Mouse (Mus musculus): ENCODE data around the gene Klhl9.
"Not testable (repeated sequence)": the region's sequence is repeated elsewhere in the genome, so short reads cannot be mapped to it uniquely, and the experiment has no call there.

The Klhl9 gene

DNA sequence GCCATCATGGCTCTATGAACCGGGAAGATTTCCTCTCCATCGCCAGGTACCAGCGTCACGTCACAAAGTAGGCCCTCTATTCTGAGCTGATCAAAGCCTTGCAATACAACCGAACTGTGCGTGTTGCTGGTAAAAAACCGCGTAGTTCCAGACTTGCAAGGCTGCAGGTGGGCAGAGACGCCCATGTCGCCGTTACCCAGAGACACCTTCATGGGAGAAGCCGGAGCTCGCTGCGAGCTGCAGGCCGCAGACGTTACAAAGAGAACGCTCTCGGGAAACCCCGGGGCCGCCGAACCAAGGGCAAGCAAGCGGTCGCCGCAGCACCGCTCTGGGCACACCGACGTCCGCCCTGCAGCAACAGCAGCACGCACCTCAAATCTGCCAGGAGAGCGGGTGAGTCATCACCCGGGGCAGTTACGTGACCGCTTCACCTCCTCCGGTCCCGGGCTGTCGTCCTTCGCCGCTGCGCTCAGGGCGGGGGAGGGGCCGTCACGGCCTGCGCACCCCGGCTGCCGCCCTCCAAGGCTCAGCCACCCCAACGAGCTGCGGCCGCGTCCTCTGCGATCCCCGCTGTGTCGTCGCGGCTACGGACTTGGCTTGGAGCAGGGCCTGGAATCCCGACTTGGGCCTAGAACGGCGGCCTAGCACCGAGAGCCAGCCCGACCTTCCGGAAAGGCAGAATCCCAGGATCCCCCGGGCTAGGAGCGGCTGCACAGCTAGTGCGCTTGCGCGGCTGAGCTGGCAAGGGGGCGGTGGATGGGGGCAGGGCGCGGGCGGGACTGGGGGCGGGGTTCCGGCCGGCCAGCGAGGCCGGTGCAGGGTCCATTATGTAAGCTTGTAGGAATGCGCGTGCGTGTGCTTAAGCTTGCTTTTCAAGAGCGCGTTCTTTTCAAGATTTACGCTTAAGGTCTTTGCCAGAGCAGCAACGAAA, at the start of gene Klhl9, which contains the start of gene Gm26566:
Gene Klhl9 (minus strand): TSS at position 675 of the 931 bp plus-strand sequence.
Gene Gm26566 (plus strand): TSS at position 15 of the 931 bp plus-strand sequence.
- peak; percentile 96 for DNase-seq

DNA sequence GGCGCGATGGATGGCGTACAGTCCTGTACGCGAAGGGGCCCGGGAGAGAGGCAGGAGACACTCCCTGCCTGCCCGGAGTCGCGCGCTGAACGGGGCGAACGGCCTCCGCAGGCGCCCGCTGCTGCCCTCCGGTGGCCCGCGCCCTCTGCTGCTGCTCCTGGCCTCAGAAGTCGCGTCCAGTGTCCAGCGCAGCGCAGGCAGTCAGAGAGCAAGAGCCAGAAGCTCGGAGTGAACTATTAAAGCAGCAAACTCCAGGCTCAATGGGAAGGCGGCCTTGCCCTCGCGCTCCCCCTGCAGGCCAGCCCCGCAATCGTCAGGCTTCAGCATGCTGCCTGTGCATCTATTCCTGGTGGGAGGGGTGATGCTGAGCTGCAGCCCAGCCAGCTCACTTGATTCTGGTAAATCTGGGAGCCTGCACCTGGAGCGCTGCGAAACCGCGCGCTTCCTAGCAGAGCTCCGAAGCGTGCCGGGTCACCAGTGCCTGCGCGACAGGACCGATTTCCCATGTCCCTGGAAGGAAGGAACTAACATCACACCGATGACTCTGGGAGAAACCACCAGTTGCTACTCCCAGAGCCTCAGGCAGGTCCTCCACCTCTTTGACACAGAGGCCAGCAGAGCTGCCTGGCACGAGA, 41.2 kb upstream of the Klhl9 start:
- DNase-seq = peak; percentile 69

DNA sequence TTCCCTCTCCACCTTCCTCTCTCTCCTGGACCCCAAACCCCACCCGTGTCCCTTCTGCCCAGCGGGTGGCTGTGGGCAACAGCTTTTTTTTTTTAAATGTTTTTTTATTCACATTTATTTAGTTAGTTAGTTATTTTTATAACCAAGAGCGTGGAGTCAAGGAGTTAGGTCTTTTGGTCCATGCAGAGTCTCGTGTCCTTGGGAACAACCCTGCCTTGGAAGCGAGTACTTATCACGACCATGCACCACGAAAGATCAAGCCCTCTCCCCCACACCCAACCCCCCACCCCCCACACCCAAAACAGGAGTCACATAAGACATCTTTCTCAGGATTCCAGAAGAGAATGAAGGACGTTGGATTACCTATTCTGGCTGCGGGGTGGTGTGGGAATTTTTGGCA, 40.1 kb upstream of the Klhl9 start:
- not testable (repeated sequence) for DNase-seq

DNA sequence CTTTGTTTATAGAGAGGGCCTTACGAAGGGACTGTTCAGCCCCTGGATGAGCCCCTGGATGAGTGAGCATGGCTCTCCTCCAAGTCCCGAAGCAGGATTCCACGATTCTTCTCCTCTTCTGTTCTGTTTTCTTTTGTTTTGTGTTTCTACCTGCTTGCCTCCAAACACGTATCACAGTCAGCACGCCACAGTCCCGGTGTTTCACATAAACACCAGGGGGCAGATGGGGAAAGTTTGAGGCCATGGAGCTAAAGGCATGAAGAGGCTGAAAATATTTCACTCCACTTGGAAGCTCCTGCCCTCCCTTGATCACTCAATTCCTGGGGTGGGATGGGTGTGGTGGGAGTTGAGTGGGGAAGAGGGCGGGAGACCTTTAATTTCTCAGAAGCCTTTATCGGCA, 39.5 kb upstream of the Klhl9 start:
- not testable (repeated sequence) for DNase-seq

DNA sequence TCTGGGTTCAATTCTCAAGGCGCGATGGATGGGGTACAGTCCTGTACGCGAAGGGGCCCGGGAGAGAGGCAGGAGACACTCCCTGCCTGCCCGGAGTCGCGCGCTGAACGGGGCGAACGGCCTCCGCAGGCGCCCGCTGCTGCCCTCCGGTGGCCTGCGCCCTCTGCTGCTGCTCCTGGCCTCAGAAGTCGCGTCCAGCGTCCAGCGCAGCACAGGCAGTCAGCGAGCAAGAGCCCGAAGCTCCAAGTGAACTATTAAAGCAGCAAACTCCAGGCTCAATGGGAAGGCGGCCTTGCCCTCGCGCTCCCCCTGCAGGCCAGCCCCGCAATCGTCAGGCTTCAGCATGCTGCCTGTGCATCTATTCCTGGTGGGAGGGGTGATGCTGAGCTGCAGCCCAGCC, 38.2 kb upstream of the Klhl9 start:
- peak; percentile 80 for DNase-seq

DNA sequence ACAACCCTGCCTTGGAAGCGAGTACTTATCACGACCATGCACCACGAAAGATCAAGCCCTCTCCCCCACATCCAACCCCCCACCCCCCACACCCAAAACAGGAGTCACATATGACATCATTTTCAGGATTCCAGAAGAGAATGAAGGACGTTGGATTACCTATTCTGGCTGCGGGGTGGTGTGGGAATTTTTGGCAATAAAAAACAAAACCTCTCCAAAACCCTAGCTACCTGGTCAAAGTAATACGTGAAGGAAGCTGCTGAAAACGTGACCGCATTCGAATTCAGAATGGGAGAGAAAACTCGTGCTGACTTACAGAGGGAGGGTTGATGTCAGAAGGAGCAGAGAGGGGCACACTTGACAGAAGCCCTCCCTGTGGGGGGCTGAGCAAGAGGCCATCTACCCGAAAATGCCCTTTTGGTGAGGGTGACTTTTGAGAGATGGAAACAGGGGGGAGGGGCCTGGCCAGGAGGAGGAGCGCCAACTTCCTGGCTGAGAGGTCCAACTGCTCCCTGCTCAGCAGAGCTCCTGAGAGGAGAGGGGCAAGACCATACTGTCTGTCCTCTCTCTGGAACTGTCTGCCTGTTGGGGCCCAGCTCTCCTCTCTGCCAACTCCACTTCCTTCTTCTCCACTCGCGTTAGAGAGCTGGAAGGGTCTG, 37.5 kb upstream of the Klhl9 start, which contains the start of gene Gm13283:
Gene Gm13283 (plus strand): TSS at position 510 of the 659 bp plus-strand sequence.
- DNase-seq = not testable (repeated sequence)

DNA sequence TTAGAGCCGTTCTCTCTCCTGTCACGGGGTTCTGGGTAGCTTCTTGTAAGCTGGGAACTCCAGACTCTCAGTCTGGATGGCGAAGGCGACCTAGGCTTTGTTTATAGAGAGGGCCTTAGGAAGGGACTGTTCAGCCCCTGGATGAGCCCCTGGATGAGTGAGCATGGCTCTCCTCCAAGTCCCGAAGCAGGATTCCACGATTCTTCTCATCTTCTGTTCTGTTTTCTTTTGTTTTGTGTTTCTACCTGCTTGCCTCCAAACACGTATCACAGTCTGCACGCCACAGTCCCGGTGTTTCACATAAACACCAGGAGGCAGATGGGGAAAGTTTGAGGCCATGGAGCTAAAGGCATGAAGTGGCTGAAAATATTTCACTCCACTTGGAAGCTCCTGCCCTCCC, 36.5 kb upstream of the Klhl9 start:
- not testable (repeated sequence) for DNase-seq

DNA sequence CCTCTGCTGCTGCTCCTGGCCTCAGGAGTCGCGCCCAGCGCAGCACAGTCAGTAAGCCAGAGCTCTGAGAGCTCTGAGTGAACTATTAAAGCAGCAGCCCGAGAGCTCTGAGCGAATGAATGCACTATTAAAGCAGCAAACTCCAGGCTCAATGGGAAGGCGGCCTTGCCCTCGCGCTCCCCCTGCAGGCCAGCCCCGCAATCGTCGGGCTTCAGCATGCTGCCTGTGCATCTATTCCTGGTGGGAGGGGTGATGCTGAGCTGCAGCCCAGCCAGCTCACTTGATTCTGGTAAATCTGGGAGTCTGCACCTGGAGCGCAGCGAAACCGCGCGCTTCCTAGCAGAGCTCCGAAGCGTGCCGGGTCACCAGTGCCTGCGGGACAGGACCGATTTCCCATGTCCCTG, 35.4 kb upstream of the Klhl9 start:
- DNase-seq = peak; percentile 78

DNA sequence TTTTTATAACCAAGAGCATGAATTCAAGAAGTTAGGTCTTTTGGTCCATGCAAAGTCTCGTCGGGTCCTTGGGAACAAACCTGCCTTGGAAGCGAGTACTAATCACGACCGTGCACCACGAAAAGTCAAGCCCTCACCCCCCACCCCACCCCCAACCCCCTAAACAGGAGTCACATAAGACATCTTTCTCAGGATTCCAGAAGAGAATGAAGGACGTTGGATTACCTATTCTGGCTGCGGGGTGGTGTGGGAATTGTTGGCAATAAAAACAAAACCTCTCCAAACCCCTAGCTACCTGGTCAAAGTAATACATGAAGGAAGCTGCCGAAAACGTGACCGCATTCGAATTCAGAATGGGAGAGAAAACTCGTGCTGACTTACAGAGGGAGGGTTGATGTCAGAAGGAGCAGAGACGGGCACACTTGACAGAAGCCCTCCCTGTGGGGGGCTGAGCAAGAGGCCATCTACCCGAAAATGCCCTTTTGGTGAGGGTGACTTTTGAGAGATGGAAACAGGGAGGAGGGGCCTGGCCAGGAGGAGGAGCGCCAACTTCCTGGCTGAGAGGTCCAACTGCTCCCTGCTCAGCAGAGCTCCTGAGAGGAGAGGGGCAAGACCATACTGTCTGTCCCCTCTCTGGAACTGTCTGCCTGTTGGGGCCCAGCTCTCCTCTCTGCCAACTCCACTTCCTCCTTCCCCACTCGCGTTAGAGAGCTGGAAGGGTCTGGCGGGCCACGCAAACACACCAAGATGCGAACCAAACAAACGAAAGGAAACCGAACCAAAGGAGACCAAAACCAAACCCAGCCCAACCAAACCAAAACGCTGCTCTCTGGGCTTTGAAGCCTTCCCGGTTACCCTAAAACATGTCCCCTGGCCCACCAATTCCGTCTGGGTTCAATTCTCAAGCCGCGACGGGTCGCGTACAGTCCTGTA, 34.6 kb upstream of the Klhl9 start:
- DNase-seq = not testable (repeated sequence)

DNA sequence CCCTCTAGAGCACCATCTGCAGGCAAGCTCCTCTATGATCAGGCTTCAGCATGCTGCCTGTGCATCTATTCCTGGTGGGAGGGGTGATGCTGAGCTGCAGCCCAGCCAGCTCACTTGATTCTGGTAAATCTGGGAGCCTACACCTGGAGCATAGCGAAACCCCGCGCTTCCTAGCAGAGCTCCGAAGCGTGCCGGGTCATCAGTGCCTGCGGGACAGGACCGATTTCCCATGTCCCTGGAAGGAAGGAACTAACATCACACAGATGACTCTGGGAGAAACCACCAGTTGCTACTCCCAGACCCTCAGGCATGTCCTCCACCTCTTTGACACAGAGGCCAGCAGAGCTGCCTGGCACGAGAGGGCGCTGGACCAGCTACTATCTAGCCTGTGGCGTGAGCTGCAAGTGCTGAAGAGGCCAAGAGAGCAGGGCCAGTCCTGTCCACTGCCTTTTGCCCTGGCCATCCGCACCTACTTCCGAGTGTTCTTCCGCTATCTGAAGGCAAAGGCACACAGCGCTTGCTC, 32.6 kb upstream of the Klhl9 start, which contains the start of gene Gm13271:
Gene Gm13271 (plus strand): TSS at position 51 of the 523 bp plus-strand sequence.
- DNase-seq = not testable (repeated sequence)

DNA sequence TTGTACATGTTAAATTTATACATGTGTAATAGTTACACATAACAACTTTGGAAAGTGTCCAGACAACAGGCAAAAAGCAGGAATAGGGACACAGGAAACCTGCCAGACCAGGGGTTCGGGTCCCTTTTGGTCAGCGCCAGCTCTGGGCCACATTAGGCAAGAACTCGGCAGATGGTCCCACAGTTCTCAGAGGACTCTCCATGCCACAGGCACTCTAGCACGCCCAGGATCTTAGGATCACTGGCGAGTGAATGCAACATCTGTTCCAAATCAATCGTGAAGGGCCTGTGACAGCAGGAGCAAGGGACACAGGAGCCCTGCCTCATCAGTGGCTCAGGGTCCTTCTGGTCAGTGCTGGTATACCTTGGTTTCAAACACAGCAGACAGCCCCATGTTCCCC, 27.7 kb upstream of the Klhl9 start:
- DNase-seq = no peak

DNA sequence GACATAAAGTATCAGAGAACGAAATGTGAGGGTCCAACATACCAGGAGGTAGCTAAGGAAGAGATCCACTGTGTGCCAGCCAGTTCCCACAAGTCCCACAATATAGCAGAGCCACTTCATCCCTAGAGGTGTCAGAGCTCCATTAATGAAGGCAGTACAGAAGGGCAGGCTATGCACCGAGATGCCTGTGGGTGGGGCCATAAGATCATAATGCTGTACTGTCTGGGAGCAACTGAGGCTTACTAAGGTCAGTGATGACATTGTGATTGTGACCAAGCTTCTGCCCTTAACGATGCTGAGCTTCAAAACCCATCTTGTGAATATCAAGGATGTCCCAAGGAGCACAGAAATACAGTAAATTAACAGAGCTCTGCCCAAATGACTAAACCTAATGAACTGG, 21.9 kb upstream of the Klhl9 start:
- no peak for DNase-seq

DNA sequence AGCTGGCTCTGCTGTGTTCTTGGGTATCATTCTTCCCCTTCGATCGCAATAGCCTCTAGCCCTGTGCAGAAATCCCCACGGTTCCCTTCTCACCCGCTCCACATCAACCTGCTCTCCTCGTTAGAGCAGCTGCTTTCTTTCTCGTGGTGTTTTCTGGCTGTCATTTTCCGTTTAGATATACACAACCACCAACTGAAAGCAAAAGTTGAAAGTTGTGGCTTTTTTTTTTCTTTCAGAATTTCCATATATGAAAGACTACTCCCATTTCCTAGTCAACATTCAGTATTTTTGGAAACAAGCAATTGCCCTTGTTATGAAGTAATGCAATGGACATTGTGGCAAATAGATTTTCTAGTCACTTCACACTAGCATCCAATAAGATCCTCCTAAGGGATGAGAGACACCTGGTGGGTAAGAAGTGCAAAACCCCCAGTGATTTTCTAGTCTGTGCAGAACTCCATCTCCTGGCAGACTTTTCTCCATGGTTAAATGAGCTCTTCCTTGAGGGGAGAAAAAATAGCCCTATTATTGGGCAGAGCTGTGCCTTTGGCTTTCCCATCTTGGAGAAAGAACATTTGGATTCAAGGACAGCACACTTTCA, 20.6 kb upstream of the Klhl9 start:
- DNase-seq = no peak

DNA sequence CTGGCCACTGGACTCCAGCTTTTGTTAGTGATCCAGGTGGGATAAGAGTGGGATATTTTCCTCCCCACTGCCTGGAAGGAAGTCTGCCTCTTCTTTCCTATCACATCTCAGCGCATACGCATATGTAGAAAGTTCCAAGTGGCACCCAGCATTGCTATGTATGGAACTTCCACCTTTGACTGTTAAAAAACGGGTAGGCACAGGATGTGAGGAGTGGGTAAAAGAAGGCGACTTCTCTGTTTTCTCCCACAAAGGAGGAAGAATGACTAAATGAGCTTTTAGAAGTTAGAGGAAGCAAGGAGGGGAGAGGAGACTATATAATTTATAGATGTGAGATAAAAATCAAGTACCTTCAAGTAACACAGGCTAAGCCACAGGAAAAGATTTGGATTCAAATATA, 19.2 kb upstream of the Klhl9 start:
- no peak for DNase-seq

DNA sequence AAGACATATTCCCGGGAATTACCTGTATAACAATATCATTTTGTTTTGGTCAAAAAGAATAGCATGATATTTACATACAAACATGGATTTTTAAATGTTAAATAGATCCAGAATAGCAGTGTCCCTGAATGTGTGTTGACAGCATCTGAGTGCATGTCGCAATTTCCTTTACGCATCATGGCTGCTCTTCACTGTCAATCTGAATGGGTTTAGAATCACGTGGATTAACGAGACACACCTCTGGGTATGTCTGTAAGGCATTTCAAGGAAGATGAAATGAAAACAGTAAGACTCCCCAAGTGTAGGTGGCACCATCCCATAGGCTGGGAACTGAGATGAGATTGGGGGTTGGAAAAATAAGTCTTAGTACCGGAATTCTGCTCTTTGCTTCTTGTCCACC, 16.8 kb upstream of the Klhl9 start:
- DNase-seq = no peak

DNA sequence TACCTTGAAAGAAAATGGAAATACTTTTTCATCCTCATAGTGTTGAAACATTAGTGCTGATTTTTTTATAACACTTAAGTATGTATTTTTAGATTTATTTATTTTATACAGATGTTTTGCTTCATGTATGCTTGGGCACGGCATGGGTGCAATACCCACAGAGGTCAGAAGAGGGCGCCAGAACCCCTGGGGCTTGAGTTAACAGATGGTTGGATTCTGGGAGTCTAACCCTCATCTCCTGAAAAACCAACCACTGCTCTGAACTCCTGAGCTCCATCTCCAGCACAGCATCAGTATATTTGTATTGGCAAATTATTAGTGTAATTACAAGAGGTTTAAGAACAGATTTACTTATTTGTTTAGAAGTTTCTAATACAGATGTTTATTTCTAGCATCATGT, 16.2 kb upstream of the Klhl9 start:
- DNase-seq = peak; percentile 78

DNA sequence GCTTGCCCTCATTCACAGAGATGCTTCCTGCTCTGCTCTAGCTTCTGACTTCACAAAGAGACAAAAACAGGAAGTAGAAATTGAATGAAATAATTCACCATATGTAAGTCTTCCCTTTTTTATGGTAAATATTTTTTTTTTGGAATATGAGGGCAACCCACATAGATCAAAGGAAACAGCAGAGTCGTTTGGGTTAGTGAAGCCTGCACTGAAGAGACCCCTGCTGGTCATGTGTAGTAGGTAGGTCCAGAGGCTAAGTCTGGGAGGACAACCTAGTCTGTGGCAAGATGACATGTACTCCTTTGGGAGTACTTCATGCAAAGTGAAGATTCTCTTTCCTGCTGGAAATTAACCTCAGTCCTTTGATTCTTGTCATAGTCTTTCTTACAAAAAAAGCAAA, 5.1 kb upstream of the Klhl9 start:
- DNase-seq = peak; percentile 31

DNA sequence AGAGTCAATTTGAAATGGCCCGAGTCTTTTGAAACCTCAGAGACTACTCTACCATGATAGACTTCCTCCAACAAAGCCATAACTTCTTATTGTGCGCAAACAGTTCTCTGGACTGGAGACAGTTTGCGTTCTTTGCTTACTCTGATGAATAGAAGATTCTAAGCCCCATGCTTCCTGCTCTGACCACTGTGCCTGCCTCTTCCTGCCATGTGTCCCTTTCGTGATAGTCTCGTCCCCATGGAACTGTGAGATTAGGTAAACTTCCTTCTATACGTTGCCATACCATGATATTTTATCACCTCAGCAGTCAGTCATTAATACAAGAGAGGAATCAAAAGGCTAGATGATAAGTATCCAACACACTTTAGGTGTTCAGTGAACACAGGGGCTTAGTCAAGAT, 4.5 kb upstream of the Klhl9 start:
- DNase-seq = no peak

DNA sequence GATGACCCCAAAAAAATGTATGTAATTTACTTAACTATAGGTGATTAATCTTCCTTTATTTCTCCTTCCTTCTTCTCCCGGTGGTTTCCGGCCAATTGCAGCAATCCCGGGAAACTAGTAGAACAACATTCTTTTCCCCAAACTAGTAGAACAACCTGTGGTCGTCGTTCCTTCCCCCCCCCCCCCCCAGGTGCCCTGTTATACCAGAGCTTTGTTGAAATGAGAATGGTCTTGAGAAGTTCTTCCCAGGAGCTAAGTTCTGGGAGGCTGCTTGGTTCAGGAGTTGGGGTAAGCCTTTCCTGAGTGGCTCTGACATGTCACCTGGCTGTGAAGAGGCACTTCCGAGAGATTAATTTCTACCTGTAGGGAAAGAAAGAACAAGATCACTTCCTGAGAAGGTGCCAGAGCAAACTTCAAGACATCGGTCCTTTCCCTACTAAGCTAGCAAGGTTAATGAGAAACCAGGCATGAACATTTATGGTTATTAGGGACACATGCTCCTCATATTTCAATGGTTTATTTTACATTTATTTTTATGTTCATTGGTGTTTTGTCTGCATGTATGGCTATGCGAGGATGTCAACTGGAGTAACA, 1.3 kb upstream of the Klhl9 start:
- no peak for DNase-seq

DNA sequence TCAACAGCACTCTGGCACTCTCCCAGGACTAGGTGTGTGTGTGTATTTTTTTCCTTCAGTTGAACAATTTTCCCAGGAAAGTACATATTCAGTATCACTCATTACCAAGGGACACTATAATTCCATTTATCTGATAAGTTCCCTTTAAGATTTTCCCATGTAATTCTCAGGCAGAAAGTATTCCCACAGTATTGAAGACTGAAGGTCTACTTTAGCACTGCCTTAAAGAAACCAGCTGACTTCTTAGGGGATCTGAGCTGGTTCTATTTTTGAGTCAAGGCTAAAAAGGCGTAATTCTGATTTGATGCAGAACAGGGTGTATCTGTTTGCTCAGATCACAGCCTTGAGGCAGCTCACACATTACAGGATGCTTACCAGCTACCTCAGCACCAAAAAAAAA, 3.5 kb downstream of the Klhl9 start:
- DNase-seq = no peak

DNA sequence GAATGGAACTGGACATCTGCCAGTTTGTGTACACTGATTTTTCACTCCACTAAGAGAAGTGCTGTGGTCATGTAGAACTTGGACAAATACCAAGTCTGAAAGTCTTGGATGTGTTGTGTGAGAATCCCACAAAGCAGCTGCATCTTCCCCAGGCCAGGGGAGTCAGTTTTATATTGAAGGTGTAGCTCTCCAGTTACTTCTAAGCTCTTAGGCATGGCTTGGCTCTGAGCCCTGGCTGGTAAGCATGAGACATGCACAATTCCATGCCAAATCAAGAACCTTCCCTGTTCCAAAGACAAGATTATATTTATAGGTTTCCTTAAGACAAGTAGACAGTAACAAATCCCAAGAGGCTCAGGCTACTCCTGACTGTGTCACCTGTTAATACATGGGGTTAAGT, 7.2 kb downstream of the Klhl9 start:
- DNase-seq = no peak
